Mouse (Mus musculus): ENCODE results near the gene Ppp1r7.

GRCm38 (mm10) chr1:93347176-93347575, 4.5 kb downstream of the Ppp1r7 start:
- TF ChIP-seq CTCF (IDR thresholded peaks at IDR 0.05; ENCODE audit: extremely low read depth, insufficient read depth, insufficient read length, insufficient replicate concordance) (no peak), POLR2A (IDR thresholded peaks at IDR 0.05; ENCODE audit: low read depth, low read length) (no peak)
